Mouse (Mus musculus): ENCODE data around the gene Uba52.

DNA sequence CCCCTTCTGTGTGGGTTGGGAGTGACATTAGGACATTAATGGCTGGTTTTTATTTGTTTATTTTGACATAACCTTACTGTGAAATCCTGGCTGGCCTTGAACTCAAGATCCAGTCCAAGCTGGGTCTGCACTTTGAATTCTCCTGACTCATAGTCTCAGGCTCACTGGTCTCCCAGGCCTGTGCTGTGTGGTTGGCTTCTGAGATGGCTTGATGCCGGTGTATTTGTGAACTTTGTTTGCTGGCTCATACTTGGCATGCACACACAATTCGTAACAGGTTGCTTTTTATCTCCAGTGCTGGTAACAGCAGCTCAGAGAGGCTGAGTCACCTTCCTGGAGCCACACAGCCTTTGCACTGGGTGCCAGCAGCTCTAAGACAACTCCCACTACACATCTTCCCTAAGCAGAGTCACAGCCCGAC lies 19.1 kb upstream of the Uba52 start:
- TF ChIP-seq POLR2A (IDR thresholded peaks at IDR 0.05; ENCODE audit: low read depth, low read length) (no peak), CTCF (IDR thresholded peaks at IDR 0.05; ENCODE audit: extremely low read depth, insufficient read depth, insufficient read length, insufficient replicate concordance) (no peak)
